Mouse (Mus musculus) MEL (cell line): ENCODE results near the gene Gja1. TPM values are rescaled to one million over a fixed set of nuclear protein-coding genes. Genes with fewer than 3 reads are reported as not detected.
"Not testable (repeated sequence)": the region's sequence is repeated elsewhere in the genome, so short reads cannot be mapped to it uniquely, and the experiment has no call there.

Experiments used
- DNase-seq: peaks from one replicate; pipeline ENCODE4 v3.0.0; 2011; ENCODE audit warnings: low read depth, low spot score
- H3K27ac ChIP-seq: 2 replicates; pipeline ENCODE4 v1.5.1; 2012; ENCODE audit warnings: low read depth, mild to moderate bottlenecking, control low read depth, low read length, moderate library complexity; ENCODE audit not compliant: control insufficient read depth
- H3K27me3 ChIP-seq, 2 experiments: fragments of 150-350 bp in 1 of 2; sonication (generic) in 1 of 2; 2 replicates each; pipeline ENCODE4 v1.6.1; 2012; ENCODE audit warnings: low read length in 2 of 2, mild to moderate bottlenecking in 2 of 2, improper control_type of control experiment in 1 of 2, moderate library complexity in 1 of 2; ENCODE audit not compliant: insufficient read depth in 2 of 2, control insufficient read depth in 1 of 2
- H3K36me3 ChIP-seq, 2 experiments: 2 replicates each; pipeline ENCODE4 v1.6.1; 2012 to 2014; ENCODE audit warnings: low read length in 2 of 2, improper control_type of control experiment in 1 of 2, inconsistent platforms in 1 of 2, mild to moderate bottlenecking in 1 of 2; ENCODE audit not compliant: insufficient read depth in 2 of 2, control insufficient read depth in 1 of 2
- H3K4me1 ChIP-seq, 2 experiments: fragments of 150-350 bp in 1 of 2; sonication (generic) in 1 of 2; 2 replicates each; pipeline ENCODE4 v1.6.1; 2012; ENCODE audit warnings: low read length in 2 of 2, improper control_type of control experiment in 1 of 2, mild to moderate bottlenecking in 1 of 2; ENCODE audit not compliant: insufficient read depth in 2 of 2, control insufficient read depth in 1 of 2
- H3K4me3 ChIP-seq, 2 experiments: fragments of 150-350 bp in 1 of 2; sonication (generic) in 1 of 2; 2 replicates each; pipeline ENCODE4 v1.5.1; 2012; ENCODE audit warnings: low read depth in 2 of 2, low read length in 2 of 2, mild to moderate bottlenecking in 2 of 2, moderate library complexity in 2 of 2, control low read depth in 1 of 2, improper control_type of control experiment in 1 of 2; ENCODE audit not compliant: control insufficient read depth in 1 of 2, insufficient read depth in 1 of 2
- H3K79me2 ChIP-seq: 2 replicates; pipeline ENCODE4 v1.6.1; 2012; ENCODE audit warnings: mild to moderate bottlenecking, low read length, moderate library complexity; ENCODE audit not compliant: control insufficient read depth, poor library complexity, insufficient read depth
- H3K9ac ChIP-seq: 2 replicates; pipeline ENCODE4 v1.6.1; 2012; ENCODE audit warnings: low read depth, mild to moderate bottlenecking, control low read depth, low read length, moderate library complexity; ENCODE audit not compliant: control insufficient read depth, poor library complexity, severe bottlenecking
- H3K9me3 ChIP-seq: fragments of 150-350 bp; sonication (generic); replicated peaks from 2 replicates; pipeline ENCODE4 v1.6.1; 2012; ENCODE audit warnings: mild to moderate bottlenecking, low read length, improper control_type of control experiment, moderate library complexity; ENCODE audit not compliant: insufficient read depth
- BHLHE40 ChIP-seq: IDR thresholded peaks from 2 replicates; pipeline ENCODE4 v1.6.1; 2012; ENCODE audit warnings: low read depth, mild to moderate bottlenecking, inconsistent platforms, low read length, improper control_type of control experiment, borderline replicate concordance
- CHD2 ChIP-seq: IDR thresholded peaks from 2 replicates; pipeline ENCODE4 v1.6.1; 2011; ENCODE audit warnings: low read length, improper control_type of control experiment
- CTCF ChIP-seq, 3 experiments: IDR thresholded peaks in 2 of 3; conservative IDR thresholded peaks in 1 of 3; 2 replicates each; pipeline ENCODE4 v1.5.1; 2011 to 2012; ENCODE audit warnings: low read length in 3 of 3, low read depth in 2 of 3, mild to moderate bottlenecking in 2 of 3, improper control_type of control experiment in 1 of 3, inconsistent platforms in 1 of 3, mixed read lengths in 1 of 3, moderate library complexity in 1 of 3; ENCODE audit not compliant: control insufficient read depth in 1 of 3, insufficient read depth in 1 of 3, poor library complexity in 1 of 3, severe bottlenecking in 1 of 3
- GATA1 ChIP-seq: IDR thresholded peaks from 2 replicates; pipeline ENCODE4 v1.6.1; 2011; ENCODE audit warnings: low read depth, low read length, improper control_type of control experiment
- HCFC1 ChIP-seq: IDR thresholded peaks from 2 replicates; pipeline ENCODE4 v1.6.1; 2012; ENCODE audit warnings: low read depth, mild to moderate bottlenecking, inconsistent platforms, low read length, improper control_type of control experiment, moderate library complexity
- JUND ChIP-seq: IDR thresholded peaks from 2 replicates; pipeline ENCODE4 v1.6.1; 2011; ENCODE audit warnings: low read depth, mild to moderate bottlenecking, improper control_type of control experiment, low read length
- KAT2A ChIP-seq: conservative IDR thresholded peaks from 2 replicates; pipeline ENCODE4 v1.6.1; 2012; ENCODE audit warnings: low read depth, low read length, improper control_type of control experiment, inconsistent platforms
- MAFK ChIP-seq: IDR thresholded peaks from 2 replicates; pipeline ENCODE4 v1.6.1; 2011; ENCODE audit warnings: low read depth, mild to moderate bottlenecking, low read length, improper control_type of control experiment, borderline replicate concordance
- MEF2A ChIP-seq: IDR thresholded peaks from 2 replicates; pipeline ENCODE4 v1.6.1; 2014; ENCODE audit warnings: low read depth, mild to moderate bottlenecking, inconsistent platforms, low read length, improper control_type of control experiment; ENCODE audit not compliant: poor library complexity, insufficient replicate concordance, severe bottlenecking; ENCODE audit errors: extremely low read depth
- MXI1 ChIP-seq: IDR thresholded peaks from 2 replicates; pipeline ENCODE4 v1.6.1; 2011; ENCODE audit warnings: mild to moderate bottlenecking, low read depth, low read length, improper control_type of control experiment
- MYC ChIP-seq: IDR thresholded peaks from 2 replicates; pipeline ENCODE4 v1.6.1; 2011; ENCODE audit warnings: low read depth, mild to moderate bottlenecking, low read length, improper control_type of control experiment, moderate library complexity
- NELFE ChIP-seq: IDR thresholded peaks from 2 replicates; pipeline ENCODE4 v1.6.1; 2011; ENCODE audit warnings: low read depth, low read length, improper control_type of control experiment
- RAD21 ChIP-seq: IDR thresholded peaks from 2 replicates; pipeline ENCODE4 v1.6.1; 2011; ENCODE audit warnings: mild to moderate bottlenecking, low read depth, low read length, improper control_type of control experiment
- RCOR1 ChIP-seq: IDR thresholded peaks from 2 replicates; pipeline ENCODE4 v1.6.1; 2012; ENCODE audit warnings: low read depth, mild to moderate bottlenecking, inconsistent platforms, low read length, improper control_type of control experiment
- SIN3A ChIP-seq: IDR thresholded peaks from 2 replicates; pipeline ENCODE4 v1.6.1; 2012; ENCODE audit warnings: low read length, improper control_type of control experiment, inconsistent platforms
- TBP ChIP-seq: IDR thresholded peaks from 2 replicates; pipeline ENCODE4 v1.8.0; 2011; ENCODE audit warnings: low read depth, low read length, improper control_type of control experiment
- TCF12 ChIP-seq: IDR thresholded peaks from 2 replicates; pipeline ENCODE4 v1.6.1; 2014; ENCODE audit warnings: low read depth, mild to moderate bottlenecking, inconsistent platforms, low read length, improper control_type of control experiment, moderate library complexity
- ZMIZ1 ChIP-seq: IDR thresholded peaks from 2 replicates; pipeline ENCODE4 v1.6.1; 2012; ENCODE audit warnings: low read depth, mild to moderate bottlenecking, inconsistent platforms, low read length, improper control_type of control experiment, moderate library complexity
- ZNF384 ChIP-seq: IDR thresholded peaks from 2 replicates; pipeline ENCODE4 v1.6.1; 2012; ENCODE audit warnings: low read depth, mild to moderate bottlenecking, inconsistent platforms, low read length, improper control_type of control experiment
- polyA plus RNA-seq, 2 experiments: library from polyadenylated mRNA; stranded (reverse) in 1 of 2; unstranded in 1 of 2; fragments of >175 nt in 1 of 2; fragments of >200 nt in 1 of 2; gene quantifications; 2 replicates each; pipeline versions ENCODE4 v1.2.1 to v1.2.4; 2012; ENCODE audit warnings: low replicate concordance in 2 of 2, low read depth in 1 of 2; ENCODE audit not compliant: insufficient read length in 2 of 2, insufficient read depth in 1 of 2, missing spikeins in 1 of 2
- total RNA-seq: library from RNA; depleted of rRNA; stranded (reverse); fragments of 300-350 nt; gene quantifications from 2 replicates; pipeline ENCODE4 v1.2.3, GENCODE M21; 2012

The Gja1 gene
- total and polyA plus RNA-seq, 3 experiments, result not detected

DNA sequence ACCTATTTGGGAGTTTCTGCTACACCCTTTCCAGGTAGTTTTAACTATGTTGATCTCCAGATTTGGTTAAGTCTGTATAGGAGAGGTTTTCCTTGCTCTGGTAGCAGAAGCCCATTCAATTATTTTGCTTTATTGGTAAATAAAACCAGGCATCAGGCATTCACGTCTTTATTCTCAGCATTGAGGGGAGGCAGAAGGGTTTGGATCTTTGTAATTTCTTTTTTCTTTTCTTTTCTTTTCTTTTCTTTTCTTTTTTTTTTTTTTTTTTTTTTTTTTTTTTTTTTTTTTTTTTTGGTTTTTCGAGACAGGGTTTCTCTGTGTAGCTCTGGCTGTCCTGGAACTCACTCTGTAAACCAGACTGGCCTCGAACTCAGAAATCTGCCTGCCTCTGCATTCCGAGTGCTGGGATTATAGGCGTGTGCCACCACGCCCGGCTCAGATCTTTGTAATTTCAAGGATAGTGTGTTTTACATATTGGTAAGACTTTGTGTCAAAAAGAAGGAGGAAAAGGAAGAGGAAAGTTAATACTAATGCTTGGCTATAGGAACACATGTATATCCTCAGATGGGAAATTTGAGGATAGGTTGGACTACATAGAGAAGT is 16.8 kb downstream of the Gja1 start:
- not testable (repeated sequence) for H3K36me3 ChIP-seq, DNase-seq, H3K4me3 ChIP-seq, H3K79me2 ChIP-seq, H3K27ac ChIP-seq, H3K27me3 ChIP-seq, H3K4me1 ChIP-seq, H3K9me3 ChIP-seq, H3K9ac ChIP-seq

GRCm38 (mm10) chr10:56397875-56398274 is 20.7 kb downstream of the Gja1 start:
- no peak for DNase-seq
- no peaks in the 10 kb centered on the region for H3K27me3 ChIP-seq
- H3K4me3 ChIP-seq, result no peak overlapping the region
- no peaks in the 10 kb centered on the region for H3K4me1 ChIP-seq
- H3K79me2 ChIP-seq, result no peaks in the 10 kb centered on the region
- H3K27ac ChIP-seq, result no peak overlapping the region
- H3K9ac ChIP-seq, result no peak overlapping the region
- TF ChIP-seq GATA1 (no peak), ZNF384 (no peak), BHLHE40 (no peak), TCF12 (no peak), KAT2A (no peak), MEF2A (no peak), JUND (no peak), CHD2 (no peak), MYC (no peak), HCFC1 (no peak), NELFE (no peak), CTCF (IDR thresholded peaks at IDR 0.05 in 2 of 3, conservative IDR thresholded peaks at IDR 0.05 in 1 of 3; ENCODE audit: control insufficient read depth in 1 of 3, insufficient read depth in 1 of 3, low read depth in 2 of 3, low read length in 3 of 3, poor library complexity in 1 of 3, severe bottlenecking in 1 of 3) (no peak), MAFK (no peak), RAD21 (no peak), MXI1 (no peak), TBP (no peak), SIN3A (no peak), ZMIZ1 (no peak), RCOR1 (no peak)
- no peaks in the 10 kb centered on the region for H3K36me3 ChIP-seq
- H3K9me3 ChIP-seq, result no peaks in the 10 kb centered on the region
